Mouse (Mus musculus) C2C12 (cell line): ENCODE data around the gene Wwc1. TPM values are rescaled to one million over a fixed set of nuclear protein-coding genes. Genes with fewer than 3 reads are reported as not detected.

Source experiments
- H3K27me3 ChIP-seq: one replicate; pipeline ENCODE4 v1.6.1; 2011; ENCODE audit not compliant: control insufficient read depth, insufficient read depth, insufficient read length
- H3K36me3 ChIP-seq: one replicate; pipeline ENCODE4 v1.6.1; 2011; ENCODE audit not compliant: control insufficient read depth, insufficient read depth
- H3K4me3 ChIP-seq: one replicate; pipeline ENCODE4 v1.5.1; 2011; ENCODE audit warnings: mild to moderate bottlenecking, control low read depth; ENCODE audit not compliant: poor library complexity, insufficient read depth, severe bottlenecking
- H3K79me2 ChIP-seq: one replicate; pipeline ENCODE4 v1.6.1; 2011; ENCODE audit not compliant: control insufficient read depth, insufficient read depth
- H3K79me3 ChIP-seq: one replicate; pipeline ENCODE4 v1.6.1; 2011; ENCODE audit warnings: low read depth, control low read depth
- H3ac ChIP-seq: one replicate; pipeline ENCODE3; 2011; ENCODE audit warnings: low read depth; ENCODE audit not compliant: control insufficient read depth, insufficient read length
- CEBPB ChIP-seq: IDR thresholded peaks from one replicate; pipeline ENCODE4 v1.6.1; 2011; ENCODE audit warnings: low read depth, mild to moderate bottlenecking, control low read depth, moderate library complexity
- CTCF ChIP-seq: IDR thresholded peaks from one replicate; pipeline ENCODE4 v1.5.1; 2011; ENCODE audit not compliant: control insufficient read depth, insufficient read depth, insufficient read length
- FOSL1 ChIP-seq: IDR thresholded peaks from one replicate; pipeline ENCODE4 v1.8.0; 2011; ENCODE audit warnings: mild to moderate bottlenecking, low read length; ENCODE audit not compliant: poor library complexity, insufficient read depth, severe bottlenecking
- MAX ChIP-seq: IDR thresholded peaks from one replicate; pipeline ENCODE4 v1.6.1; 2011; ENCODE audit warnings: mild to moderate bottlenecking, control low read depth
- MYOD1 ChIP-seq: IDR thresholded peaks from one replicate; pipeline ENCODE4 v1.6.1; 2011; ENCODE audit warnings: low read depth; ENCODE audit not compliant: control insufficient read depth, insufficient read length
- MYOG ChIP-seq: IDR thresholded peaks from one replicate; pipeline ENCODE4 v1.6.1; 2011; ENCODE audit not compliant: control insufficient read depth, insufficient read length; ENCODE audit errors: extremely low read depth
- USF1 ChIP-seq: IDR thresholded peaks from one replicate; pipeline ENCODE4 v1.6.1; 2011; ENCODE audit warnings: low read depth, mild to moderate bottlenecking, control low read depth, moderate library complexity
- polyA plus RNA-seq: library from polyadenylated mRNA; unstranded; fragments of >200 nt; fragmentation: generic; extraction: Trizol; gene quantifications from one replicate; pipeline ENCODE4 v1.2.1, GENCODE M21; 2012; ENCODE audit warnings: missing spikeins

The Wwc1 gene
- polyA plus RNA-seq, 1 experiment: 4.6 TPM

- Histone ChIP-seq H3K79me3 (peaks cover 1% of the 10 kb centered on the region), H3K4me3 (no peak overlapping the region), H3K27me3 (no peaks in the 10 kb centered on the region), H3ac (no peak overlapping the region), H3K36me3 (no peaks in the 10 kb centered on the region), H3K79me2 (peaks cover 6% of the 10 kb centered on the region)
- no peak for TF ChIP-seq MYOD1
- TF ChIP-seq USF1: no peak
- no peak for TF ChIP-seq MYOG
- no peak for TF ChIP-seq CTCF
- no peak for TF ChIP-seq CEBPB
- TF ChIP-seq FOSL1: no peak
- no peak for TF ChIP-seq MAX
Observed at GRCm38 (mm10) chr11:35919383-35919782, 60.9 kb downstream of the Wwc1 start.

- Histone ChIP-seq H3ac (no peak overlapping the region), H3K27me3 (no peaks in the 10 kb centered on the region), H3K36me3 (no peaks in the 10 kb centered on the region), H3K4me3 (no peak overlapping the region), H3K79me2 (peaks cover 6% of the 10 kb centered on the region), H3K79me3 (no peaks in the 10 kb centered on the region)
- TF ChIP-seq USF1: no peak
- TF ChIP-seq FOSL1: no peak
- TF ChIP-seq CTCF: no peak
- no peak for TF ChIP-seq MYOD1
- TF ChIP-seq MYOG: no peak
- no peak for TF ChIP-seq MAX
- no peak for TF ChIP-seq CEBPB
Observed at GRCm38 (mm10) chr11:35916466-35917185, 63.7 kb downstream of the Wwc1 start.

- TF ChIP-seq FOSL1 (no peak), MYOG (no peak), MYOD1 (no peak), CTCF (no peak), USF1 (no peak), MAX (no peak), CEBPB (no peak)
- H3K27me3 ChIP-seq: no peaks in the 10 kb centered on the region
Observed at GRCm38 (mm10) chr11:35915546-35915945, 64.8 kb downstream of the Wwc1 start.

DNA sequence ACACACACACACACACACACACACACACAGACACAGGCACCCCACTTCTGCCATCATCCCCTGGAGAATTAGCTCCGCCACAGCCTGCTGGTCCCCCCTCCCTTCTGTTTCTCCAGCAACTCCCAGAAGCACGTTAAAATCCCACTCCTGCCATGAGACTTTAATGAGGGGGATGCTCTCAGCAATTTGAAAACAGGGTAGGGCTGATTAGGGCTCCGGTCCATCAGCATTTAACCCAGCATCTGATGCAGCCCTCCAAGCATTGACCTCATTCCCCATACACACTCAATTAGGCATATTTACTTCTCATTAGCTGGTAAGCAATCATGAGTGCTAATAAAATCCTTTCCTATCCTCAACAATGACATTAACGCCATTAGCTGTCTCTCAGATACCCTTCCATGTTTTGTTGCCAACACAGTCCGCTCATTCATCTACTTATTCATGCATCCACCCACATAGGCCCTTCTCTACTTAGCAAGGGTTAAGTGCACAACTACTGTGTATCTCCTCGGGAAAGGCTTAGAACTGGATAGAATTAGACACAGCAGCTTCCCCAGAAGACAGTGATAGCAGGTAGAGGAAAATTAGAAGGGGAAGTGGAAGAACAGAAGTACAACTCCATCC is 66.8 kb downstream of the Wwc1 start:
- H3ac ChIP-seq: no peak overlapping the region
- H3K4me3 ChIP-seq: no peak overlapping the region
- peaks cover under 1% of the 10 kb centered on the region for H3K79me2 ChIP-seq
- peaks cover 11% of the 10 kb centered on the region for H3K36me3 ChIP-seq
- H3K79me3 ChIP-seq: no peaks in the 10 kb centered on the region
- no peaks in the 10 kb centered on the region for H3K27me3 ChIP-seq
- TF ChIP-seq MYOG (no peak), CTCF (no peak), CEBPB (no peak), MYOD1 (no peak), USF1 (no peak), MAX (no peak), FOSL1 (no peak)

More at GRCm38 (mm10) chr11:35915546-35915945, 64.8 kb downstream of the Wwc1 start:
- Histone ChIP-seq H3K36me3 (no peaks in the 10 kb centered on the region), H3ac (no peak overlapping the region), H3K79me3 (no peaks in the 10 kb centered on the region), H3K4me3 (no peak overlapping the region), H3K79me2 (peaks cover 6% of the 10 kb centered on the region)

GRCm38 (mm10) chr11:35904955-35905550 is 75.3 kb downstream of the Wwc1 start:
- Histone ChIP-seq H3K79me2 (no peaks in the 10 kb centered on the region), H3ac (no peak overlapping the region), H3K27me3 (no peaks in the 10 kb centered on the region), H3K4me3 (no peak overlapping the region), H3K36me3 (peaks cover 13% of the 10 kb centered on the region), H3K79me3 (no peaks in the 10 kb centered on the region)
- TF ChIP-seq CEBPB (no peak), MYOD1 (no peak), FOSL1 (no peak), USF1 (no peak), MYOG (no peak), CTCF (no peak), MAX (no peak)
